Mouse (Mus musculus): ENCODE data around the gene A930004D18Rik.
A peak's percentile ranks its signal among the peaks of the same experiment; 100 is the strongest.

A930004D18Rik gene

GRCm38 (mm10) chr2:18053243-18053950 is 15.9 kb upstream of the A930004D18Rik start:
- DNase-seq (ENCODE audit: low read depth, low spot score) = no peak

- DNase-seq (ENCODE audit: low read depth, low spot score) = no peak
Observed at GRCm38 (mm10) chr2:18052581-18052980, 15.0 kb upstream of the A930004D18Rik start.

DNA sequence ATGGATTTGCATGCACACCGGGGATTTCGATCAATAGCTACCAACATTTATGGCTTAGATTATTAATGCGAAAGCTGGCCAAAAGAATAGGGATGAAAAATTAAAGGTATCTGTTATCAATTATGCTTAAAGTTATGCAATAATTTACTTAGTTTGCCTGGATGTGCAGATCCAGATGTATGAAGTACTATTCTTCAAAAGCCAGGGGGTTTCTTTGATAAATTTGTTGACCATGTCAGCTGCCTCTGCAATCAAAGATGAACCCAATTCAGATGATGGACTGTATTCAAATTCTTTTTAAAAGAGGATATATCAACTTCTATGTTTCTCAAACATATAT is 14.3 kb upstream of the A930004D18Rik start:
- no peak for DNase-seq (ENCODE audit: low read depth, low spot score)

DNA sequence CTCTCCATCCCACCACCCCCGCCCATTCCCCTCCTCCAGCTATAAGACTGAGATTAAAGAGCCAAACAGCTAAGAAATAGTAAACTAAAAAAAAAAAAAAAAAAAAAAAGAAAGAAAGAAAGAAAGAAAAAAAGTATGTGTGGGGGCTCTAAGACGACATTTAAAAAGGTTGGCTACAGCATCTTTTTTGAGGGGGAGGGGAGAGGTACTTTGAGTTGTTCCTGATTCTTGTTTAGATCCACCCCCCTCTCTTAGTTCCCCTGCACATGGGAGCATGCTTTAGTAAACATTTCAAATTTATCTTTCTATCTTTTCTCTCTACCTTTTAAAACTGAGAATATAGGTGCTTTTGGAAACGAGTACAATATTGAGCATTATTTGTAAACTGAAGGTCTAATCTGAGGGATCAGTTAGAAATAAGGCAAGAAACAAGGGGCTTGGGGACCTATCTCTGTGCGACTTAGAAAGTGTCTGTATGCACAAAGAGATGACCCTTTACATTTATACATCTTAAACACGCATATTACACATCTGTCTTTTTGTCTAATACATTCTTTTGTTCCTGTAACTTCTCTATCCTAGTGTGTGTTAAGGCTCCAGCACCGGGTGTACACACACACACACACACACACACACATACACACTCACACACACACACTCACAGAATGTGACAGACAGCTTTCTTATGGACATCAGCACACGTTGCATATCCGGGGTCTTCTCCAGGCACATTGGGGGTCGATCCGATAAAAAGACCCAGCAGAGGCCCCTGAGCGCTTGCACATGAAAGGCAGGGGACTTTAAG is 13.7 kb upstream of the A930004D18Rik start:
- no peak for DNase-seq (ENCODE audit: low read depth, low spot score)

GRCm38 (mm10) chr2:18050541-18050985 is 13.0 kb upstream of the A930004D18Rik start:
- peak; percentile 41 for DNase-seq (ENCODE audit: low read depth, low spot score)

GRCm38 (mm10) chr2:18050018-18050417 is 12.5 kb upstream of the A930004D18Rik start:
- DNase-seq (ENCODE audit: low read depth, low spot score) = no peak

DNA sequence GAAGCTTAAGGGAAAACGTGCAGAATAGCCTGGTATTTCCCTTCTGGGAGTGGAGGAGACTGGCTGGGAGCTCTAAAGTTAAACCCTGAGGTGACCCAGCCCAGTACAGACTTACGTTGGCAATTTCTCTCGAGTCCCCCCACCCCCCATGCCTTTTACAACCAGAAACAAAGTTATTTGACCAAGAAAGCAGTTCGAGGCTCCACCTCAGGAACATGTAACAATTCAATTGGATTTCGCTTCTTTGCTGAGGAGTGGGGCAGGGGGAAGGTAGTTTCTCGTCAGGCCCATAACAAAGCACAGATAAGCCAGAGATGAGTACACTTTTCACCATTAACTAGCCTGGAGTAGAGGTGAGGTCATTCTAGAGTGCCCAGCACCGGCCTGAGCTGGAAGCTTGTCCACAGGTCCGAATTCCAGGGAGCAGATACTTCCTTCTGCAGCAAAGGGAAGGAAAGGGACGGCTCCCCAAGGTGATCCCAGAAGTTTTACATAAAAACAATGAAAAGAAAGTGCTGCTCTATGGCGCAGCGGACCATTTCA is 11.8 kb upstream of the A930004D18Rik start:
- DNase-seq (ENCODE audit: low read depth, low spot score) = no peak

DNA sequence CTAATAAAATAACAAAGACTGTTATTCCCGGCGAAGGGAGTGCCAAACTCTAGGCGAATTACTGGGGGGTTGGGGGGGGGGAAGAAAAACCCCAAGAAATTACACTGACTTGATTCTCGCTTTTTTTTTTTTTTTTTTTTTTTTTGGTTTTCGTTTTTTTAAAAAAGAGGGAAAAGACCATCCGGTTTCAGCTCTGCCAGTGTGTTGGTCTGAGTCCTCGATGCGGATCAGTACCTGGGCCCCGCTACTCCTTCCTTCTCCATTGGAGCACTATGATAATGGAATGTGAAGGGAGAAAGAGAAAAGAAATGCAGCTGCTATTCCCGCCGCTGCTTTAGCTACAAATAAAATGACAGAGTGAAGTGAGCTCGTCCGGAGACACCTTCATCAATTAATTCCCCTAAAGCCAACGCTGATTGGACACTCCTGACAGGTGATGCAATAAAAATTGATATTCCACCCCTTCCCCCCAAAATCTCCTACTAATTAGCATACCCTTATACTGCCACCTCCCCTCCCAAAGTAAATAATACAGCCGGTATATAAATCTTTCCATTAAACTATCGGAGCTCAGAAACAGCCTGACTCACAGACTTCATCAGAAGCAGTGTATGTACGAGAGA is 11.0 kb upstream of the A930004D18Rik start, which contains the start of gene Skida1:
Gene Skida1, minus strand, starts transcription at position 599 of the 623 bp plus-strand sequence.
- peak; percentile 83 for DNase-seq (ENCODE audit: low read depth, low spot score)

DNA sequence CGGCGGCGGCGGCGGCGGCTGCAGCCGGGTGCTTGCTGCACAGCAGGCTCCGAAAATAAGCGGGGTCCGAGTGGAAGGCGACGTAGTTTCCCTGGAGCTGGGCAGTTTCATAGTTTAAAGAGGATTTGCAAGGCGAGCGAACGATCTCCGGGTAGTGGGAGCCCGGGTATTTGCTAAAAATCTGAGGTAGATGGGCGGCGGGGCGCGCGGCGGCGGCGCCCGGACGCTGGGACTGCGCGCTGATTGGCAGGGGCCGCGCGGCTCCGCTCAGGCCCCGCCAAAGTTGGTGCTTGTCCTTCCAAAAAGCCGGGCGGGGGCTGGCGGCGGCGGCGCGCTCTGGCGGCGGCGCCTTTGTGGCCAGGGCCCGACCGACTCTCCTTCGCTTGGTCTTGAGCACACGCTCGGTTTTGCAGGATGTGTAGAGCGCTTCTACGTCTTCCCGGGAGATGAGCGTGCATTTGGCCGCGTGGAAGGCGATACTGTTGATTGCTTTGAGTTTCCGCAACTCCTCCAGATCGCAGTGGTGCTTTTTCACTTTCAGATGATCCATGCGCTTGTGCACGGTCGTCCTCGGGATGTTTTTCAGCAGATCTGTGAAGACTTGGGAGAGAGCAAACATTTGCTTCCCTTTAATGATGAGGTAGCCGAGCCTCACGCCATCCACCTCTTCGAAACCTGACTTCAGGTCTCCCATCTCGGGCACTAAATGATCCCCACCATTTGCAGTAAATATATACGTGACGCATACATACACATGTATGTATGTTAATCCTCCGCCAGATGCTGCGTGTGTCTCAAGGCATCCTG is 10.3 kb upstream of the A930004D18Rik start:
- DNase-seq (ENCODE audit: low read depth, low spot score) = peak; percentile 70

- DNase-seq (ENCODE audit: low read depth, low spot score) = peak; percentile 47
Observed at GRCm38 (mm10) chr2:18046758-18047645, 9.5 kb upstream of the A930004D18Rik start.

- no peak for DNase-seq (ENCODE audit: low read depth, low spot score)
Observed at GRCm38 (mm10) chr2:18046186-18046585, 8.6 kb upstream of the A930004D18Rik start.

GRCm38 (mm10) chr2:18045781-18046181 is 8.2 kb upstream of the A930004D18Rik start:
- DNase-seq (ENCODE audit: low read depth, low spot score) = no peak

- DNase-seq (ENCODE audit: low read depth, low spot score) = no peak
Observed at GRCm38 (mm10) chr2:18045143-18045780, 7.7 kb upstream of the A930004D18Rik start.

GRCm38 (mm10) chr2:18041199-18041885 is 3.8 kb upstream of the A930004D18Rik start:
- peak; percentile 65 for DNase-seq (ENCODE audit: low read depth, low spot score)

GRCm38 (mm10) chr2:18040347-18041160 is 3.0 kb upstream of the A930004D18Rik start:
- DNase-seq (ENCODE audit: low read depth, low spot score) = peak; percentile 43

DNA sequence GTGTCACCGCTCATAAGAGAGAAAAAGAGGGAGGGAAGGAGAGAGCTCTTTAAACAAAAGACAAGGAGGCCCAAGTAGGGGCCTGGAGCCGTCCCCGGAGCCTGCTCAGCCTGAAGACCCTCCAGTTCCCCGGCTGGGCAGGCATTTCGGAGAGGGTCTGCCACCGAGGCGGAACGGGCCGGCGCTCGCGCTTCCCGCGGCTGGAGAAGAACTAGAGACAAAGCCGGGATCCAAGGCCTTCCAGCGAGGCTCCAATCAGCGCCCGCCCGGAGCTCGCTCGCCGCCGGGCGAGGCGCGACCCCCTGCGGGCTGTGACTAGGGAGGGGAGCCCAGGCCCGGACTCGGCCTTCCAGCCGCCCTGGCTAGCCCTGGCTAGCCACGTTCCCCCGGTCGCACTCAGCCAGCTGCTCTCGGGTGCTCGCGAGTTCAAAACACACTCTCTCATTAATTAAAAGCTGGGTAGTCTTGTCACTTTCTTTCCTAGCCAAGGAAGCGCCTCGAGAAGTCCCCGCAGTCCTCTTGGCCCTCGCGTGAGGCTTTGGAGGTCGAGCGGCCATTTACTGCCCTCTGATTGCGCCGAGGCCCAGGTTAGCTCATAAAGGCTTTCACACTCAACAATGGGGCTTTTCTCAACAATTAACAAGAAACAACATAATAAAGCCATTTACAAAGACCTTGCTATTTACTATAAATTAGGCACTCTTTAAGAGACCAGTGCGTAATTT is 2.2 kb upstream of the A930004D18Rik start:
- peak; percentile 75 for DNase-seq (ENCODE audit: low read depth, low spot score)

DNA sequence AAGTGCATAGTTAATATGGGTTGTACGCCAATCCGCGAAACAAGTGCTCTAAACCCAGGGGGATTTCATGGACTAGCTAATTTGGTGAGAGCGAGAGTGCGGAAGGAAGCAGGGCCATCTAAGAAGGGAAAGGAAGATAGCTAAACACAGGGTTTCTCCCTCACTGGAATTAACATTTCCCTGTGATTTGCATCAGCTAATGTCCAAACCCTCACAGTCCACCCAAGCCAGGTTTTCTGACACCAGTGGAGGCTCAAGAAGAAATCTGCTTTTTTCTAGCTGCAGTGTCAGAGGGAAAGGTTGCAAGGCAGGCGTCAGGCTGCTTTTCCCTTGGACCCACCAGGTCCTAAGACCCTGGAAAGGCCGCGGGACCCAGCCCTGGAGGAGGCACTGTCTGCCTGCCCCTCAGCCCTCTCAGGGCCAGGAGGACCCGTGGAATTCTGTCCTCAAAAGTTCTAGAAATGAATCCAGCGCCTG is 1.4 kb upstream of the A930004D18Rik start:
- DNase-seq (ENCODE audit: low read depth, low spot score) = no peak
